Mouse (Mus musculus) small intestine, adult 2 months (tissue): Measurements from ENCODE around the gene Rabac1.

Experiments
- CTCF ChIP-seq: fragments of 200-500 bp; IDR thresholded peaks from 2 replicates; pipeline ENCODE4 v1.5.1; 2012; ENCODE audit warnings: low read depth, mild to moderate bottlenecking, control low read depth, inconsistent platforms, low read length, moderate library complexity, mixed read lengths; ENCODE audit not compliant: insufficient replicate concordance, insufficient read length; ENCODE audit errors: extremely low read depth
- POLR2A ChIP-seq: fragments of 200-500 bp; IDR thresholded peaks from 2 replicates; pipeline ENCODE4 v1.6.1; 2012; ENCODE audit warnings: low read depth, mild to moderate bottlenecking, control low read depth, inconsistent platforms, low read length, moderate library complexity

- TF ChIP-seq POLR2A, result no peak
- TF ChIP-seq CTCF, result no peak
These were observed 17.3 kb downstream of the Rabac1 start for GRCm38 (mm10) chr7:24955226-24955625.
